Mouse (Mus musculus): ENCODE results near the gene Rpl28.

Rpl28 gene

GRCm38 (mm10) chr7:4792278-4793212 lies at the start of gene Rpl28:
TSS of gene Rpl28 (plus strand) at chr7:4792874.
- DNase-seq = peak; percentile 96 to 98

- DNase-seq = peak in 1 of 2 experiments; percentile 49
Observed at GRCm38 (mm10) chr7:4743354-4743753, 49.3 kb upstream of the Rpl28 start.

- no peak for DNase-seq
Observed at GRCm38 (mm10) chr7:4744886-4745285, 47.8 kb upstream of the Rpl28 start.

GRCm38 (mm10) chr7:4746326-4746980 lies 46.2 kb upstream of the Rpl28 start:
- DNase-seq = no peak

- no peak for DNase-seq
Observed at GRCm38 (mm10) chr7:4747156-4747899, 45.3 kb upstream of the Rpl28 start.

- DNase-seq = no peak
Observed at GRCm38 (mm10) chr7:4748321-4748720, 44.4 kb upstream of the Rpl28 start.

GRCm38 (mm10) chr7:4749169-4749568 lies 43.5 kb upstream of the Rpl28 start:
- no peak for DNase-seq

- peak; percentile 30 to 48 for DNase-seq
Observed at GRCm38 (mm10) chr7:4751971-4752820, 40.5 kb upstream of the Rpl28 start.

GRCm38 (mm10) chr7:4752821-4753570 lies 39.7 kb upstream of the Rpl28 start, which contains the start of gene Cox6b2:
TSS of gene Cox6b2 (minus strand) at chr7:4753094.
- peak; percentile 82 to 86 for DNase-seq

- peak in 1 of 2 experiments; percentile 27 for DNase-seq
Observed at GRCm38 (mm10) chr7:4759670-4760069, 33.0 kb upstream of the Rpl28 start.

GRCm38 (mm10) chr7:4764946-4765710 lies 27.5 kb upstream of the Rpl28 start:
- no peak for DNase-seq

GRCm38 (mm10) chr7:4771202-4771601 lies 21.5 kb upstream of the Rpl28 start, which contains the start of gene Fam71e2:
TSS of gene Fam71e2 (minus strand) at chr7:4771302.
- DNase-seq = no peak

- DNase-seq = no peak
Observed at GRCm38 (mm10) chr7:4776131-4776530, 16.5 kb upstream of the Rpl28 start.

- peak; percentile 56 to 65 for DNase-seq
Observed at GRCm38 (mm10) chr7:4776861-4777830, 15.5 kb upstream of the Rpl28 start.

- no peak for DNase-seq
Observed at GRCm38 (mm10) chr7:4777851-4778637, 14.6 kb upstream of the Rpl28 start.

GRCm38 (mm10) chr7:4779921-4780320 lies 12.8 kb upstream of the Rpl28 start:
- no peak for DNase-seq

- no peak for DNase-seq
Observed at GRCm38 (mm10) chr7:4782130-4782529, 10.5 kb upstream of the Rpl28 start.

GRCm38 (mm10) chr7:4782759-4783158 lies 9.9 kb upstream of the Rpl28 start, which contains the start of the genes Il11 and Tmem190:
TSS of gene Il11 (minus strand) at chr7:4782859.
TSS of gene Tmem190 (plus strand) at chr7:4782937.
- DNase-seq = no peak

Data from lung, adult 18-20 months (tissue).